Mouse (Mus musculus): ENCODE measurements at regions not wholly inside any gene's neighbourhood (a gene's known extent, or its start where the extent isn't known, plus 50 kb on each side); places are given as distances from the start of the nearest gene placed in this dataset.
A peak's percentile ranks its signal among the peaks of the same experiment; 100 is the strongest.

GRCm38 (mm10) chr9:111838069-111838820, 148.1 kb upstream of the Stac start:
- peak; percentile 35 to 70 for DNase-seq (ENCODE audit: low spot score in 2 of 2)

GRCm38 (mm10) chr9:111822094-111822493, 131.9 kb upstream of the Stac start:
- DNase-seq (ENCODE audit: low spot score in 2 of 2) = no peak

- no peak for DNase-seq (ENCODE audit: low spot score in 2 of 2)
Observed at GRCm38 (mm10) chr9:111817461-111817860, 127.3 kb upstream of the Stac start.

- peak in 1 of 2 experiments; percentile 2 for DNase-seq (ENCODE audit: low spot score in 2 of 2)
Observed at GRCm38 (mm10) chr9:111804931-111805330, 114.8 kb upstream of the Stac start.

GRCm38 (mm10) chr9:111801381-111801780, 111.2 kb upstream of the Stac start:
- no peak for DNase-seq (ENCODE audit: low spot score in 2 of 2)

GRCm38 (mm10) chr9:111800869-111801268, 110.7 kb upstream of the Stac start:
- DNase-seq (ENCODE audit: low spot score in 2 of 2) = no peak

GRCm38 (mm10) chr9:111778981-111779380, 88.8 kb upstream of the Stac start:
- no peak for DNase-seq (ENCODE audit: low spot score in 2 of 2)

- no peak for DNase-seq (ENCODE audit: low spot score in 2 of 2)
Observed at GRCm38 (mm10) chr9:111777433-111778135, 87.4 kb upstream of the Stac start.

- peak in 1 of 2 experiments; percentile 7 for DNase-seq (ENCODE audit: low spot score in 2 of 2)
Observed at GRCm38 (mm10) chr9:111774229-111774628, 84.1 kb upstream of the Stac start.

GRCm38 (mm10) chr9:111762653-111763468, 72.7 kb upstream of the Stac start:
- no peak for DNase-seq (ENCODE audit: low spot score in 2 of 2)

GRCm38 (mm10) chr9:111755235-111755634, 65.1 kb upstream of the Stac start:
- no peak for DNase-seq (ENCODE audit: low spot score in 2 of 2)

- no peak for DNase-seq (ENCODE audit: low spot score in 2 of 2)
Observed at GRCm38 (mm10) chr9:111746151-111746550, 56.0 kb upstream of the Stac start.

GRCm38 (mm10) chr9:111745206-111745605, 55.1 kb upstream of the Stac start:
- no peak for DNase-seq (ENCODE audit: low spot score in 2 of 2)
